Mouse (Mus musculus) adrenal gland, adult (tissue): ENCODE measurements around the gene Dlgap1.

Experiments used
- DNase-seq, 2 experiments: peaks; one replicate each; pipeline ENCODE4 v3.0.0; 2022 to 2023; ENCODE audit warnings: low spot score in 1 of 2; ENCODE audit not compliant: inconsistent age in 2 of 2

Gene Dlgap1

GRCm38 (mm10) chr17:69969021-69969815 lies at the start of gene Dlgap1:
Gene Dlgap1, plus strand, starts transcription at chr17:69969073.
- peak; percentile 93 to 96 for DNase-seq

GRCm38 (mm10) chr17:69954936-69955335 lies 13.9 kb upstream of the Dlgap1 start:
- no peak for DNase-seq

- peak; percentile 61 to 83 for DNase-seq
Measured at GRCm38 (mm10) chr17:69969816-69970750, 1.2 kb downstream of the Dlgap1 start.

GRCm38 (mm10) chr17:69973081-69973480 lies 4.2 kb downstream of the Dlgap1 start:
- peak; percentile 76 to 93 for DNase-seq

- DNase-seq, result peak; percentile 81 to 90
Measured at GRCm38 (mm10) chr17:69973991-69974390, 5.1 kb downstream of the Dlgap1 start.

- peak in 1 of 2 experiments; percentile 68 for DNase-seq
Measured at GRCm38 (mm10) chr17:69982236-69982923, 13.5 kb downstream of the Dlgap1 start.

- peak; percentile 67 to 72 for DNase-seq
Measured at GRCm38 (mm10) chr17:69996406-69996805, 27.5 kb downstream of the Dlgap1 start.

GRCm38 (mm10) chr17:70002026-70002425 lies 33.2 kb downstream of the Dlgap1 start:
- DNase-seq, result peak in 1 of 2 experiments; percentile 45

GRCm38 (mm10) chr17:70004628-70005027 lies 35.8 kb downstream of the Dlgap1 start:
- no peak for DNase-seq

GRCm38 (mm10) chr17:70007607-70008006 lies 38.7 kb downstream of the Dlgap1 start:
- peak in 1 of 2 experiments; percentile 66 for DNase-seq

GRCm38 (mm10) chr17:70016511-70016910 lies 47.6 kb downstream of the Dlgap1 start:
- no peak for DNase-seq

- peak in 1 of 2 experiments; percentile 78 for DNase-seq
Measured at GRCm38 (mm10) chr17:70020376-70020775, 51.5 kb downstream of the Dlgap1 start.

- no peak for DNase-seq
Measured at GRCm38 (mm10) chr17:70022618-70023017, 53.7 kb downstream of the Dlgap1 start.

GRCm38 (mm10) chr17:70034862-70035261 lies 66.0 kb downstream of the Dlgap1 start:
- DNase-seq, result peak in 1 of 2 experiments; percentile 72

- DNase-seq, result no peak
Measured at GRCm38 (mm10) chr17:70040751-70041430, 72.0 kb downstream of the Dlgap1 start.

- DNase-seq, result no peak
Measured at GRCm38 (mm10) chr17:70068281-70068680, 99.4 kb downstream of the Dlgap1 start.

- DNase-seq, result no peak
Measured at GRCm38 (mm10) chr17:70072066-70072465, 103.2 kb downstream of the Dlgap1 start.

GRCm38 (mm10) chr17:70088220-70088619 lies 119.3 kb downstream of the Dlgap1 start:
- DNase-seq, result no peak

- DNase-seq, result no peak
Measured at GRCm38 (mm10) chr17:70090737-70091136, 121.9 kb downstream of the Dlgap1 start.

- DNase-seq, result peak in 1 of 2 experiments; percentile 5
Measured at GRCm38 (mm10) chr17:70129151-70129550, 160.3 kb downstream of the Dlgap1 start.
